Mouse (Mus musculus) brain, embryonic 14.5 days (tissue): ENCODE measurements around the gene Tfap2e.

ENCODE experiments used
- CTCF ChIP-seq: fragments of 200-500 bp; IDR thresholded peaks from 2 replicates; pipeline ENCODE4 v1.5.1; 2012; ENCODE audit warnings: inconsistent platforms, mild to moderate bottlenecking, moderate library complexity, borderline replicate concordance; ENCODE audit not compliant: insufficient read depth, insufficient read length; ENCODE audit errors: extremely low read depth
- POLR2A ChIP-seq: fragments of 200-500 bp; IDR thresholded peaks from 2 replicates; pipeline ENCODE4 v1.6.1; 2012; ENCODE audit warnings: mild to moderate bottlenecking, inconsistent platforms, borderline replicate concordance; ENCODE audit not compliant: poor library complexity, insufficient read depth, insufficient read length, severe bottlenecking; ENCODE audit errors: extremely low read depth

- no peak for TF ChIP-seq CTCF
- TF ChIP-seq POLR2A: no peak
These were observed at the start of gene Tfap2e for GRCm38 (mm10) chr4:126736001-126736414.
